ENCODE assay signal across 8 mouse cellular contexts in the genomic region with DNA sequence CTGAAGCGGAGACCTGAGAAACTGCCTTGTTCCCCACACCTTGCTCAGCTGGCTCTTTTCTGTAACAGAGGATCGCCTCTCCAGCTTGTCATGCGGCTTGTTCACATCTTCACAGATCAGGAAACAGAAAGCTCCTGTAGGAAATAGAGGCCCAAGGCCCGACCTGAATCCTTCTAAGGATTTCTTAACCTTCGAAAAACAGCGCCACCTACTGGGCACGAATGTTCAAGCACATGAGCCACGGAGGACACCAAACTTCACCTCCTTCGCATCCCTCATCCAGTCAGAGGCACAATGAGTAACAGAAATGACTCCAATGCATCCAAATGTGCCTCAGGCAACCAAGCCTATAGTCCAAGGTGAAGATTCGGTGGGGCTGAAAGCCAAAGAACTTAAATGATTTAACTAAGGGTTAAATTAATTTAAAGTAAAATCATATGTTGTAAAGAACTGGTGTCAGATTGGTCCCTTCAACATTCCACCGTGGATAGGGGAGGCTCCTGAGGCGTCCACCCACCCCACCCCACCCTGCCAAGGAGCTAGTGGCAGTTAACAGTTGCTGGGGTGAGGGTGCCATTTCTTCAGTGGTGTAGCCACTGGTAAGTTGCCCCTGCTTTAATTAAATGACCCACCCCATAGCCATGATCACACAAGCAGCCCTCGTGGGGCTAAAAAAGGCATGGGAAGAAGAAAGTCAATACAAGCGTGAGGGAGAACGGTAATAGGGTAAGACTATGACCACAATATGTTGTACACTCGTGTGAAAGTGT. TPM values are rescaled to one million over a fixed set of nuclear protein-coding genes. Genes with fewer than 3 reads are reported as not detected.
DNase-seq lines count a peak whose midpoint lies in the region; ATAC-seq and TF ChIP-seq lines count a peak whose summit lies in the region.

No protein-coding gene starts in this region.

- H3K27ac ChIP-seq in intestine, postnatal 0 days (ENCODE audit: low read depth, low read length) = no peak overlapping the region

- ATAC-seq in intestine, postnatal 0 days = 0 out of 2 replicates have a peak, but pooled peaks have one; percentile 34

- no peaks in the 10 kb centered on the region for H3K36me3 ChIP-seq in intestine, postnatal 0 days (ENCODE audit: control insufficient read depth, insufficient read depth)

- no peak overlapping the region for H3K9ac ChIP-seq in intestine, postnatal 0 days (ENCODE audit: low read depth, low read length)

- peak; percentile 89 for DNase-seq in heart, adult 11 months
- no peak for DNase-seq in heart, postnatal 25 days (ENCODE audit: low spot score)
- peak; percentile 80 for DNase-seq in adrenal gland, postnatal 10 days
- peak; percentile 33 to 87 for DNase-seq in frontal cortex, adult 2 months (ENCODE audit: extremely low spot score in 1 of 2, low spot score in 1 of 2)
- peak; percentile 66 for DNase-seq in left cerebral cortex, postnatal 4 days
- peak; percentile 84 for DNase-seq in naive thymus-derived CD4-positive, alpha-beta T cell, adult 2 months (ENCODE audit: low read depth)
- DNase-seq in testis, postnatal 10 days (ENCODE audit: low spot score) = peak; percentile 88

- 34% methylated on average over 16 of the region's 16 CpGs for WGBS in intestine, postnatal 0 days

- no peaks in the 10 kb centered on the region for H3K27me3 ChIP-seq in intestine, postnatal 0 days (replicated peaks; ENCODE audit: control insufficient read depth, insufficient read depth, low read length)

- intact Hi-C loops in heart, postnatal 25 days (cut with DNase I) = no loop called here
- intact Hi-C loops in left cerebral cortex, postnatal 4 days (cut with DNase I) = loop anchor here (5.0 kb wide), 1 partner anchor 501 kb away; no protein-coding TSS in a partner anchor

- H3K9me3 ChIP-seq in intestine, postnatal 0 days (ENCODE audit: control insufficient read depth) = no peaks in the 10 kb centered on the region

- no peaks in the 10 kb centered on the region for H3K4me1 ChIP-seq in intestine, postnatal 0 days (replicated peaks; ENCODE audit: control insufficient read depth, insufficient read depth, low read length)

- no peak overlapping the region for H3K4me3 ChIP-seq in intestine, postnatal 0 days (ENCODE audit: low read depth, low read length)

- peak; percentile 83 for TF ChIP-seq CTCF in intestine, postnatal 0 days (IDR thresholded peaks at IDR 0.05; ENCODE audit: low read depth)

- peak overlapping the region; percentile 44 for H3K4me2 ChIP-seq in intestine, postnatal 0 days (replicated peaks; ENCODE audit: low read depth)

RNA-seq across cellular contexts. Expression of a gene that starts 7.0 kb away (rescaled TPM):
- total RNA-seq in heart, postnatal 25 days (2021) = not detected
- not detected for total RNA-seq in adrenal gland, postnatal 10 days (2021)
- not detected in 2 replicates for polyA plus RNA-seq in frontal cortex, adult 2 months (2012; rRNA removed)
- polyA plus RNA-seq in intestine, postnatal 0 days (2015; fragmentation: Nextera tagmentation; extraction: Ambion mirVana) = 2.0 and 2.7 TPM in 2 replicates
- not detected for total RNA-seq in left cerebral cortex, postnatal 4 days (2021)
